Mouse (Mus musculus): ENCODE measurements around the gene Mpped2.

- TF ChIP-seq NRF1 (IDR thresholded peaks at IDR 0.05; ENCODE audit: insufficient read depth, low read depth, low read length, poor library complexity, severe bottlenecking) = no peak
- no peak for TF ChIP-seq NELFE (IDR thresholded peaks at IDR 0.05; ENCODE audit: low read depth, low read length)
- no peak for TF ChIP-seq POLR2AphosphoS2 (IDR thresholded peaks at IDR 0.05; ENCODE audit: low read length)
- TF ChIP-seq POLR2AphosphoS5 (IDR thresholded peaks at IDR 0.05; ENCODE audit: borderline replicate concordance, low read depth, low read length) = no peak
- no peak for TF ChIP-seq GATA1 (IDR thresholded peaks at IDR 0.05; ENCODE audit: low read depth, low read length)
- no peak for TF ChIP-seq SMC3 (IDR thresholded peaks at IDR 0.05; ENCODE audit: low read depth, low read length)
- no peak for TF ChIP-seq USF1 (IDR thresholded peaks at IDR 0.05; ENCODE audit: low read depth, low read length)
- TF ChIP-seq CTCF (IDR thresholded peaks at IDR 0.05 in 2 of 3, conservative IDR thresholded peaks at IDR 0.05 in 1 of 3; ENCODE audit: control insufficient read depth in 1 of 3, insufficient read depth in 1 of 3, low read depth in 2 of 3, low read length in 3 of 3, poor library complexity in 1 of 3, severe bottlenecking in 1 of 3) = no peak
- TF ChIP-seq POLR2A (IDR thresholded peaks at IDR 0.05; ENCODE audit: control insufficient read depth in 1 of 2, insufficient read depth in 1 of 2, low read depth in 1 of 2, low read length in 2 of 2, poor library complexity in 1 of 2) = no peak
- no peak for TF ChIP-seq MAX (IDR thresholded peaks at IDR 0.05; ENCODE audit: low read length)
- TF ChIP-seq ZNF384 (IDR thresholded peaks at IDR 0.05; ENCODE audit: low read depth, low read length) = no peak
- TF ChIP-seq UBTF (IDR thresholded peaks at IDR 0.05; ENCODE audit: borderline replicate concordance, insufficient read depth, low read depth, low read length) = no peak
- no peak for TF ChIP-seq MAFK (IDR thresholded peaks at IDR 0.05; ENCODE audit: borderline replicate concordance, low read depth, low read length)
- no peak for TF ChIP-seq ZMIZ1 (IDR thresholded peaks at IDR 0.05; ENCODE audit: low read depth, low read length)
These were observed 144.2 kb downstream of the Mpped2 start for GRCm38 (mm10) chr2:106837241-106837640.
